Mouse (Mus musculus): ENCODE measurements around the gene Cytip.

DNA sequence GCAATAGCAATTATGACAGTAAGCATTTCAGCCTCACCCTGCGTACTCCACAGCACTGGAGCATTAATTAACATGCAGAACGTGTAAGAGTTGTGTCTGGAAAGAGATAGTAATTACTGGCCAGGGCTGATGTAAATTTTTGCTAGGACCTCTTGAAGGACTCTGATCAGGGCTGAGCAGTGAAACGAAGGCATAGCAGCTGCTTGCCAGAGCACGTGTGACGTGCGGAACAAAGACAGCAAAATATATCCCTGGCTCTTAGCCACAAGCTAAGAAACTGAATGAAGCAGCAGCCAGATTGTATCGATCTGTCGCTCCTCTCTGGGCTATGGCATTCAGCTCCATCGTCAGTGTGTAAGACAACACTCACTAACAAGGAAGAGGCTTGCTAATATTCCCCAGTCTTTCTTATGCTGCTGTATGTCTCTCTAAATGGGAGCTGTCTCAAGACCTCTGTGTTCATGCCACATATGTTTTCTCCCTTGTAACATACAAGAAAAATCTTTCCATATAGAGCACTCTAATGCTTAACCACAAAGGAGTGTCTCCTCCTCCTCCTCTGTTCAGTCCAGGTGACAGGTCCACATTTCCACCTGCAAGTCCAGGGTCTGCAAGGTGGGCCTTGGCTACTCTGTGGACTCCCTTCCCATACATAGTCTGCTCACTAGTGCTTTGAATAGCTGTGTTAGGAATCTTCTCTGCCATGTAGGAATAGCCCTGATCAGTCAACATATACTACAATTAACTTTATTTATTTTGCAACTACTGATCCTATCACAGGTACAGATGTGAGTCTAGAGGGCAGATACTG is 20.7 kb downstream of the Cytip start:
- TF ChIP-seq CTCF (IDR thresholded peaks at IDR 0.05; ENCODE audit: borderline replicate concordance, insufficient read depth, low read length) (no peak), POLR2A (IDR thresholded peaks at IDR 0.05; ENCODE audit: low read depth, low read length) (no peak)

Data from embryonic fibroblast, embryonic 13.5 days (primary cell).